Mouse (Mus musculus) testis, adult 2 months (tissue): ENCODE results near the gene Kcnq1. TPM values are rescaled to one million over a fixed set of nuclear protein-coding genes. Genes with fewer than 3 reads are reported as not detected.

Experiments used
- H3K27ac ChIP-seq: fragments of 200-500 bp; 2 replicates; pipeline ENCODE4 v1.5.1; 2012; ENCODE audit warnings: low read depth, low read length; ENCODE audit not compliant: control insufficient read depth, insufficient read depth
- H3K27me3 ChIP-seq: fragments of 200-500 bp; 2 replicates; pipeline ENCODE4 v1.6.1; 2012; ENCODE audit warnings: mild to moderate bottlenecking, low read length, moderate library complexity; ENCODE audit not compliant: control insufficient read depth, insufficient read depth
- H3K36me3 ChIP-seq: fragments of 200-500 bp; 2 replicates; pipeline ENCODE4 v1.6.1; 2012; ENCODE audit warnings: mild to moderate bottlenecking, low read length; ENCODE audit not compliant: control insufficient read depth, insufficient read depth
- H3K4me1 ChIP-seq: fragments of 200-500 bp; 2 replicates; pipeline ENCODE4 v1.6.1; 2012; ENCODE audit warnings: low read length; ENCODE audit not compliant: control insufficient read depth, insufficient read depth
- H3K4me3 ChIP-seq: fragments of 200-500 bp; 2 replicates; pipeline ENCODE4 v1.5.1; 2012; ENCODE audit warnings: low read depth, mild to moderate bottlenecking, low read length, moderate library complexity, mixed read lengths; ENCODE audit not compliant: control insufficient read depth
- CTCF ChIP-seq: fragments of 200-500 bp; IDR thresholded peaks from 2 replicates; pipeline ENCODE4 v1.5.1; 2012; ENCODE audit warnings: low read depth, mild to moderate bottlenecking, inconsistent platforms, low read length, moderate library complexity; ENCODE audit not compliant: control insufficient read depth, insufficient read depth, insufficient replicate concordance
- POLR2A ChIP-seq: fragments of 200-500 bp; IDR thresholded peaks from 2 replicates; pipeline ENCODE4 v1.6.1; 2012; ENCODE audit warnings: low read depth, mild to moderate bottlenecking, inconsistent platforms, low read length, moderate library complexity; ENCODE audit not compliant: control insufficient read depth
- polyA plus RNA-seq: library from polyadenylated mRNA; depleted of rRNA; stranded (reverse); fragments of >200 nt; gene quantifications from 2 replicates; pipeline ENCODE4 v1.2.3, GENCODE M21; 2012

Kcnq1 gene
- polyA plus RNA-seq, 1 experiment = 1.6 TPM

- TF ChIP-seq POLR2A = peak; percentile 99
- TF ChIP-seq CTCF = no peak
- Histone ChIP-seq H3K27ac (peak overlapping the region; percentile 94), H3K4me3 (peak overlapping the region; percentile 87), H3K27me3 (no peaks in the 10 kb centered on the region), H3K36me3 (no peaks in the 10 kb centered on the region), H3K4me1 (peaks cover 5% of the 10 kb centered on the region)
Measured at GRCm38 (mm10) chr7:143296384-143296801, 190.2 kb downstream of the Kcnq1 start.

GRCm38 (mm10) chr7:143300037-143300436 is 193.9 kb downstream of the Kcnq1 start:
- H3K4me3 ChIP-seq = no peak overlapping the region
- H3K36me3 ChIP-seq = no peaks in the 10 kb centered on the region
- H3K4me1 ChIP-seq = peaks cover 2% of the 10 kb centered on the region; the same call in 1 of the 2 replicates
- H3K27me3 ChIP-seq = no peaks in the 10 kb centered on the region
- no peak overlapping the region for H3K27ac ChIP-seq
- TF ChIP-seq CTCF = no peak

- Histone ChIP-seq H3K27ac (no peak overlapping the region), H3K4me1 (peaks cover 2% of the 10 kb centered on the region; the same call in 1 of the 2 replicates), H3K27me3 (no peaks in the 10 kb centered on the region), H3K4me3 (no peak overlapping the region), H3K36me3 (no peaks in the 10 kb centered on the region)
- TF ChIP-seq CTCF (no peak), POLR2A (no peak)
Measured at GRCm38 (mm10) chr7:143300681-143301080, 194.5 kb downstream of the Kcnq1 start.

- no peaks in the 10 kb centered on the region; the same call in none of the 2 replicates for H3K4me1 ChIP-seq
- H3K4me3 ChIP-seq = no peak overlapping the region
- no peaks in the 10 kb centered on the region for H3K27me3 ChIP-seq
- TF ChIP-seq CTCF (no peak), POLR2A (no peak)
- no peaks in the 10 kb centered on the region for H3K36me3 ChIP-seq
- H3K27ac ChIP-seq = no peak overlapping the region
Measured at GRCm38 (mm10) chr7:143302156-143302555, 196.0 kb downstream of the Kcnq1 start.

GRCm38 (mm10) chr7:143302593-143303238 is 196.6 kb downstream of the Kcnq1 start:
- Histone ChIP-seq H3K27ac (no peak overlapping the region), H3K36me3 (no peaks in the 10 kb centered on the region), H3K27me3 (no peaks in the 10 kb centered on the region), H3K4me1 (no peaks in the 10 kb centered on the region; the same call in 1 of the 2 replicates), H3K4me3 (no peak overlapping the region)
- no peak for TF ChIP-seq POLR2A
- no peak for TF ChIP-seq CTCF

- Histone ChIP-seq H3K27me3 (no peaks in the 10 kb centered on the region), H3K27ac (no peak overlapping the region), H3K36me3 (no peaks in the 10 kb centered on the region), H3K4me1 (no peaks in the 10 kb centered on the region; the same call in 1 of the 2 replicates), H3K4me3 (no peak overlapping the region)
- TF ChIP-seq CTCF (no peak), POLR2A (no peak)
Measured at GRCm38 (mm10) chr7:143303557-143303956, 197.4 kb downstream of the Kcnq1 start.

- TF ChIP-seq POLR2A = no peak
- no peak for TF ChIP-seq CTCF
- no peak overlapping the region for H3K27ac ChIP-seq
- H3K4me3 ChIP-seq = no peak overlapping the region
- no peaks in the 10 kb centered on the region for H3K36me3 ChIP-seq
- no peaks in the 10 kb centered on the region; the same call in 1 of the 2 replicates for H3K4me1 ChIP-seq
- no peaks in the 10 kb centered on the region for H3K27me3 ChIP-seq
Measured at GRCm38 (mm10) chr7:143305808-143306207, 199.6 kb downstream of the Kcnq1 start.
